Mouse (Mus musculus) brown adipose tissue, adult 24 weeks (tissue): Measurements from ENCODE around the gene Gss. TPM values are rescaled to one million over a fixed set of nuclear protein-coding genes. Genes with fewer than 3 reads are reported as not detected.
A peak's percentile ranks its signal among the peaks of the same experiment; 100 is the strongest.
"Not testable (repeated sequence)": the region's sequence is repeated elsewhere in the genome, so short reads cannot be mapped to it uniquely, and the experiment has no call there.

ENCODE experiments used
- H3K27ac ChIP-seq: fragments of 200-500 bp; replicated peaks from 2 replicates; pipeline ENCODE4 v1.5.1; 2012; ENCODE audit warnings: low read depth, mild to moderate bottlenecking, low read length
- H3K4me1 ChIP-seq: fragments of 200-500 bp; 2 replicates; pipeline ENCODE4 v1.6.1; 2012; ENCODE audit warnings: low read length, mixed read lengths; ENCODE audit not compliant: control insufficient read depth, insufficient read depth, insufficient read length
- H3K4me3 ChIP-seq: fragments of 200-500 bp; 2 replicates; pipeline ENCODE4 v1.5.1; 2012; ENCODE audit warnings: low read depth, mild to moderate bottlenecking, low read length, moderate library complexity; ENCODE audit not compliant: insufficient read depth
- polyA plus RNA-seq: library from polyadenylated mRNA; stranded (reverse); fragments of >200 nt; gene quantifications from 2 replicates; pipeline ENCODE4 v1.2.4, GENCODE M21; 2012; ENCODE audit not compliant: missing spikeins, insufficient read depth, insufficient read length

Gss gene
- polyA plus RNA-seq, 1 experiment: 15.7 TPM

DNA sequence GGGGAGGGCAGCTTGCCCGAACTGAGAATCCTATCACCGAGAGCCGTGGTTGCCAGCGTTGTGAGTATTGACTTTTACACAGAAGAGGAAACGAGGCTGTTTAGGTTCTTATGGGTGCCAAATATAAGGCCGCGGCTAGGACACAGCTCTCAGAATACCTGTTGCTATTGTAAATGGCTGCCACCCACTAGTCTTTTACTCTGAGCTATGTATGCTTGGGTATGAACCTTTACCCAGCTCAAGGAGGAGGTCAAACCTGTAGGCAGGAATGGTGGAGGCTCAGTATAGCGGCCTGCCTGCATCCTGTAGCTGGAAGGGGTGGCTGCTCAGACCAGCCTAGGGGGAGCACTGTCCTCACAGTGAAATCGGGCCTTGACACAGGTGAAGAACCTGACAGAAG is 35.5 kb upstream of the Gss start:
- Histone ChIP-seq H3K27ac (no peak overlapping the region), H3K4me3 (no peak overlapping the region), H3K4me1 (0 out of 2 replicates have a peak, but pooled peaks cover 2% of the 10 kb centered on the region)

DNA sequence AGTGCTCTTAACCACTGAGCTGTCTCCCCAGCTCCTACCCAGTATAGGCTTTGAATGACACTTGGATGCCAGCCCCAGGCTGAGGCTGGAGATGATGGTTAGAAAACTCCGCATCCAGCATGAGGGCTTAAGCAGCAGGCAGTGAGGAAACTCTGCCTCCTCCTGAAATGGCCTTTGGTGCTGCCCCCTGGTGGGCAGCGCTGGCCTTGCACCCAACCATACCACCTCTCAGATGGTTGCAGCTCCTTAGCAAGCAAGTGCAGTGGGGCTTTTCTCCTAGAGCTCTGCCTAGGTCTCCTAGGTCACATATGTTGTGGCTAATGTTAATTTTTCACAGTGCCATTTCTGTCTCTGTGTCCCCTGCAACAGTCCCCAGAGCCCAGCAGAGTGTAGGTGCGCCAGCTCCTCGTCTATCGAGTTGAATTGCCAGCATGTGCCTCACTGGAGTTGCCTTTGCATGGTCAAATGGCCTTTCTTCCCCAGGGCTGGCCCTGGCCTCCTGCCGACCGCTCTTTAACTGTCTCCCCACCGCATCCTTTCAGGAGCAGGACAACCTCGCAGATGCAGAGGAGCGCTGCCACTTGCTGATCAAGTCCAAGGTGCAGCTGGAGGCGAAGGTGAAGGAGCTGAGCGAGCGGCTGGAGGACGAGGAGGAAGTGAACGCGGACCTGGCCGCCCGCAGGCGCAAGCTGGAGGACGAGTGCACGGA is 34.6 kb upstream of the Gss start:
- 0 out of 2 replicates have a peak, but pooled peaks cover 2% of the 10 kb centered on the region for H3K4me1 ChIP-seq
- H3K4me3 ChIP-seq: no peak overlapping the region
- no peak overlapping the region for H3K27ac ChIP-seq

DNA sequence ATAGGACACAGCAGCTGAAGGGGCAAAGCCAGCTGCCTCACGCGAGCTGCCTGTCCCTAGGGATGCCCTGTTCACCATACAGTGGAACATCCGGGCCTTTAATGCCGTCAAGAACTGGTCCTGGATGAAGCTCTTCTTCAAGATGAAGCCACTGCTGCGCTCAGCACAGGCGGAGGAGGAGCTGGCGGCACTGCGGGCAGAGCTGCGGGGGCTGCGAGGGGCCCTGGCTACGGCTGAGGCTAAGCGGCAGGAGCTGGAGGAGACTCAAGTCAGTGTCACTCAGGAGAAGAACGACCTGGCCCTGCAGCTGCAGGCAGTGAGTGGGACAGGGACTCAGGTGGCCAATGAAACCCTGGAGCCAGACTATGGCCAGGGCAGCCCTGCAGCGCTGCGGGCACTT is 33.7 kb upstream of the Gss start:
- Histone ChIP-seq H3K4me1 (0 out of 2 replicates have a peak, but pooled peaks cover 2% of the 10 kb centered on the region), H3K27ac (no peak overlapping the region)

DNA sequence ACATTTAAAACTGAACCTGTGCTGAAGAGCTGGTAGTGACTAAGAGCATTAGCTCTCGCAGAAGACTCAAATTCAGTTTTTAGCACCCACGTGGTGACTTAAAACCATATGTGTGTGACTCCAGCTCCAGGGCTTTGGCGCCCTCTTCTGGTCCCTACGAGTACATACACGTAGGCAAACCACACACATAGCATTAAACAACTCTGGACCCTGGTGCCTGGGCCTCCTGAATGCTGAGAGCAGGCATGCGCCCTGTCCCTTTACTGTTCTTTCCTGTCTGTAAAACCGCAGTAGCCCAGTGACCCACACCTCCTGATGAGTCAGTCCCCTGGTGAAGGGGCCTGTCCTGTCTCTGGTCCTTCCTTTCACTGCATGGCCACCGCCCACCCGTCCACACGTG is 32.1 kb upstream of the Gss start:
- Histone ChIP-seq H3K27ac (no peak overlapping the region), H3K4me1 (0 out of 2 replicates have a peak, but pooled peaks cover 2% of the 10 kb centered on the region), H3K4me3 (no peak overlapping the region)

More for the DNA sequence above, 33.7 kb upstream of the Gss start:
- no peak overlapping the region for H3K4me3 ChIP-seq

DNA sequence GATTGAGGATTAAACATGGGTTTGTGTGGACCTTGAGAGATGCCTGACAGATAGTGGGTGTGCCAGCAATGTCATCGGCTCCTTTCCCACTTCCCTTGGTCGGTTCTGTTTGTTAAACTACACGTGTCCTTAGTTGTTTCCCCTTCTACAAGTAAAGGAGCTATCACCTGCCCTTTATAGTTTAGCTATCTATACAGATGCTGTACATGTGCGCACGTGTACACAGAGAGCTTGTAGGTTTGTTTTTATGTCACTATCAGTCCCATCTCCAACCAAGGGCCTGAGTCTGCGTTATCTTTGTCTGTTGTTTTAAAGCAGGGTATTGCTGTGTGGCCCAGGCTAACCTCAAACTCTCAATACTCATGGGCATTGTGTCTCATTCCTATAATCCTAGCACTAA is 31.4 kb upstream of the Gss start:
- Histone ChIP-seq H3K27ac (no peak overlapping the region), H3K4me1 (no peaks in the 10 kb centered on the region), H3K4me3 (no peak overlapping the region)

DNA sequence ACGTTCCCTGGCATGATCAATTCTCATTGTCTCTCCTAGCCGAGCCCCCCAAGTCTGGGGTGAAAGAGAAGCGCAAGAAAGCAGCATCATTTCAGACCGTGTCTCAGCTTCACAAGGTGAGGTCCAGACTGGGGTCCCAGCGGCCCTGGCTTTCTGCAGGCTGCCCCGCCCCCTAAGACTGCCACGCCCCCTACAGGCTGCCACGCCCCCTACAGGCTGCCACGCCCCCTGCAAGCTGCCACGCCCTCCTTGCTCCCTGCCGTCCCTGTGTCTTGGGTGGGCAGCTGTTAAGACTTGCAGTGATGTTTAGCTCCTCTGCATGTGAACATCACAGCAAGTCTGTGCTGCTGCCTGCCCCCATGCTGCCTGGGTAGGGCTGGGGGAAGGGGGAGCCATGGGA is 30.0 kb upstream of the Gss start:
- no peak overlapping the region for H3K27ac ChIP-seq
- H3K4me3 ChIP-seq: no peak overlapping the region
- H3K4me1 ChIP-seq: no peaks in the 10 kb centered on the region

DNA sequence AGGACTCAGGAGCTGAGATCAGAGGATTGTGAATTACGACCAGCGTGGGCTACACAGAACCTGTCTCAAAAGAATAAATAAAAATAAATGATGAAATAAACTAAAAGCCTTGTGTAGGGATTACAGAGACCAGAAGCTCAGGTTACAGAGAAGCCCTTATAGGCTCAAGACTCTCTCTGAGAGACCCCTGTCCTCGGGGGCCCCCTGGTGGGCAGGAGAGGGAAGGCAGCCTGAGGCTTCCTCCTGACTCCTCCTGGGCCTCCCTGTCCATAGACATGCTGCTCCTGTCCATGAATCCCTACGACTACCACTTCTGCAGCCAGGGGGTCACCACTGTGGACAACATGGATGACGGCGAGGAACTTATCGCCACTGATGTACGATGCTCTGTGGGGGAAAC is 27.2 kb upstream of the Gss start:
- Histone ChIP-seq H3K4me1 (no peaks in the 10 kb centered on the region), H3K27ac (no peak overlapping the region), H3K4me3 (no peak overlapping the region)

DNA sequence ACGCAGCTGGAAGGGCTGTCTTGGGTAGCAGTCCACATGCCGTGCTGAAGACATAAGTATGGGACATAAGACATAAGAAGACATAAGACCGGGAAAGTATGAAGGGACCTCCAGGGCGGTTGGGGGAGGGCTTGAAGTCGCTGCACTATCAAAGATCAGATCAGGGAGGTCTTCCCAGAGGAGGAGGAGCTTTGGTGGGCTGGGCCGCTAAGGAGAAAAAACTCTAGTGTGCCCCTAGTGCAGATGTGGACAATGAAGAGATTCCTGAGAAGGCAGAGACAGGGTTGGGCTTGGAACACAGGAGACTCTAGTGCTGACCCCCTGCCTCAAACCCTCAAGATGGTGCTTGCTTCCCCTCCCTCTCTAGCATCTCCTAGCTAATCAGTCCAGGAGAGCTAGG is 24.4 kb upstream of the Gss start:
- Histone ChIP-seq H3K4me1 (no peaks in the 10 kb centered on the region), H3K27ac (no peak overlapping the region), H3K4me3 (no peak overlapping the region)

DNA sequence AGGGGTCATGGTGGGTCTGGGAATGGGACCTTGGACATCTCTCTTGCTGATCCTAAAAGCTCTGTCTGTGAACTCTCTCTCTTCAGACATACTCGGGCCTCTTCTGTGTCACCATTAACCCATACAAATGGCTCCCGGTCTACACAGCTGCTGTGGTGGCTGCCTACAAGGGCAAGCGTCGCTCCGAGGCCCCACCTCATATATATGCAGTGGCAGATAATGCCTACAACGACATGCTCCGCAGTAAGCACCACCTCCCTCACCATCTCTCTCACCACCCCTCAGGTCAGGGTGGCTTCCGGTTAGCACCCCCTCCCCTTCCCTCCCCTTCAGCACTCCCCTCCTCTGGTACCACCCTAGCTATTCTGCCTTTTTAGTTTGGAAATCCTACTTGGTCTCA is 21.3 kb upstream of the Gss start:
- no peaks in the 10 kb centered on the region for H3K4me1 ChIP-seq
- no peak overlapping the region for H3K4me3 ChIP-seq
- no peak overlapping the region for H3K27ac ChIP-seq

DNA sequence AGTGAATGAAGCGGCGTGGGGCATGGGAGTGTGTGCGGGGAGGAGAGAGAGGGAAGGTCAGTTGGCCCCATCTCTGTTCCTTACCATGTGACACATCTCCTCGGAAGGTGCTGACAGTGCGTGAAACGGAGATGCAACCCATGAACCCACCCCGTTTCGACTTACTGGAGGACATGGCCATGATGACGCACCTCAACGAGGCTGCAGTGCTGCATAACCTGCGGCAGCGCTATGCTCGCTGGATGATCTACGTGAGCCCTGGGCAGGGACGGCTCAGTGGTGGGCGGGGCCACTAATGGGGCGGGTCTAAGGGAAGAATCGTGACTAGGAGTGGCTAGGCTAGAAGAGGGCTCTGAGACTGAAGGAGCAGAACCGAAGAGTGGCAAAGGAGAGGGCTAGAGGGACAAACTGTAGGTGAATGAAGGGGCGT is 20.7 kb upstream of the Gss start:
- Histone ChIP-seq H3K4me3 (peak overlapping the region; percentile 38), H3K27ac (no peak overlapping the region), H3K4me1 (no peaks in the 10 kb centered on the region)

DNA sequence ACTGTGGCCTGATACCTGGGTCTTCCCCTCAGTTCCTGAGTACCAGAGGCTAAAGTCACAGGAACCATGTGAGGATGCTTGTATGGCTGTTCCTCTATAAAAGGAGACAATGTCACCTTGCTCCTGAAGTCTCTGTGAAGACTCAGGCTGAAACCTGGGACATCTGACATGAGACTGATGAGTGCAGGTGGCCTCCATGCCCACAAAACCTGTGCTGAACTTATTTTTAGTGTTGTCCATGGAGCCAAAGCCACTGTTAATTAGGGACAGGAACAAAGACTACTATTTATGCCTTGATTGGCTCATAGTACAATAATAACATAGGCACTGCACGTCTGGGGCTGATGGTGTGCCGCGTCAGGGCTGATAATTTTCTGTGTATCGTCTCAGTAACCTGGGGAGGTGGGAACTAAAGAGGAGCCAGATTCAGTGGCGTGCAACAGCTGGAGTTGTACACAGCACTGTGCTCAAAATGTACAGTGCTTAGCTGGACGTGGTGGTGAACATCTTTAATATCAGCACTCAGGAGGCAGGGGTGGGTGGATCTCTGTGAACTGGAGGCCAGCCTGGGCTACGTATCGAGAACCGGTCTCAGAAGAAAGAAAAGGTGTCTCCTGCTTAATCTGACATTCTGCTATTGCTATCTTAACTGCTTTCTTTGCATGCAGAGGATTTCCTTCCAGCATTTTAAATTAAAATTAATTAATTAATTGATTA is 19.4 kb upstream of the Gss start:
- Histone ChIP-seq H3K27ac (no peak overlapping the region), H3K4me1 (no peaks in the 10 kb centered on the region), H3K4me3 (no peak overlapping the region)

DNA sequence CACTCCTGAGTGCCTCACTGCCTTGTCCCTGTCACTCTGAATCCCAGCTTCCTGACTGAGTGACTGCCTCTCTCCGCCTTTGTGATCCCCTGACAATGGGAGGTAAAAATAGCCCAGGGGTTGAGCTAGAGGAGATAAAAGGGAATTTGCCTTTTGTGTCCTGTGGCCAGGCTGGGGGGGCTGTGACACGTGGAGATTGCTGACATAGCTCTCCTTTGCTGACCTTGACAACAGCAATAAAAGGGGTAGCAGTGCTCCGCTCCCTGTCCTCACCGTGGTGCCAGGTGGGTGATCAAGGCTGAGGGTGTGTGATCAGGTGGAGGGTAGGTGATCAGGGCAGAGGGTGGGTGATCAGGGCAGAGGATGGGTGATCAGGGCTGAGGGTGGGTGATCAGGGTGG is 18.4 kb upstream of the Gss start, which contains the start of gene Myh7b:
Gene Myh7b (plus strand): TSS at position 235 of the 400 bp plus-strand sequence.
- Histone ChIP-seq H3K4me3 (no peak within 1 kb of the TSS), H3K27ac (no peak within 1 kb of the TSS), H3K4me1 (no peaks in the 10 kb centered on the region)

DNA sequence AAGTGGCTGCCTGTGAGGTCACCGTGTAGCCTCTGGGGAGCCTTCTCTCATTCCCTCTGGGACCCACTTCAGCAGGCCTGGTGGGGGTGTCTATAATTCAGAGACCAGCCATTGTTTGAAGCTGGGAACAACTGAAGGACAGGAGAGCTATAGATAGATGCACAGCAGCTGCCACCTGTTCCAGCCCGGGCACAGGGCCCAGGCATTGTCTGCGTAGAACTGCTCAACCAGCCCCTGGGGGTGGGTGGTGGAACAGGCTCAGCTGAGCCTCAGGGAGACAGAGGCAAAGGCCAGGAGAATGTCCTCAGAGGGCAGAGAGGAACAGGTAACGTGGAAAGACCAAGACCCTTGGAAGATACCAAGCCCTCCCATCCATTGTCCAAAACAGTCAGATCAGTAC is 13.8 kb upstream of the Gss start:
- Histone ChIP-seq H3K4me3 (no peak overlapping the region), H3K4me1 (no peaks in the 10 kb centered on the region), H3K27ac (no peak overlapping the region)

DNA sequence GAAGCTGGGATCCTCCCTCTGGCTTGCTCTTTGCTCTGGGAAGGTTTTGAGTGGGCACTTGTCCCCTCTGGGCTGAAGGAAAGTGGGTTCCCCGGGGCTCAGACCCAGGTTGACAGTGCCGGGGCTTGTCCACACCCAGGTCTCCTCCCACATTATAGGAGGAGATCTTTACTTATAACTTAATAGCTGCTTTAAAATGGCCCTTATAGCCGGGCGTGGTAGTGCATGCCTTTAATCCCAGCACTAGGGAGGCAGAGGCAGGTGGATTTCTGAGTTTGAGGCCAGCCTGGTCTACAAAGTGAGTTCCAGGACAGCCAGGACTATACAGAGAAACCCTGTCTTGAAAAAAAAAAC is 12.6 kb upstream of the Gss start:
- H3K27ac ChIP-seq, H3K4me1 ChIP-seq: not testable (repeated sequence)

DNA sequence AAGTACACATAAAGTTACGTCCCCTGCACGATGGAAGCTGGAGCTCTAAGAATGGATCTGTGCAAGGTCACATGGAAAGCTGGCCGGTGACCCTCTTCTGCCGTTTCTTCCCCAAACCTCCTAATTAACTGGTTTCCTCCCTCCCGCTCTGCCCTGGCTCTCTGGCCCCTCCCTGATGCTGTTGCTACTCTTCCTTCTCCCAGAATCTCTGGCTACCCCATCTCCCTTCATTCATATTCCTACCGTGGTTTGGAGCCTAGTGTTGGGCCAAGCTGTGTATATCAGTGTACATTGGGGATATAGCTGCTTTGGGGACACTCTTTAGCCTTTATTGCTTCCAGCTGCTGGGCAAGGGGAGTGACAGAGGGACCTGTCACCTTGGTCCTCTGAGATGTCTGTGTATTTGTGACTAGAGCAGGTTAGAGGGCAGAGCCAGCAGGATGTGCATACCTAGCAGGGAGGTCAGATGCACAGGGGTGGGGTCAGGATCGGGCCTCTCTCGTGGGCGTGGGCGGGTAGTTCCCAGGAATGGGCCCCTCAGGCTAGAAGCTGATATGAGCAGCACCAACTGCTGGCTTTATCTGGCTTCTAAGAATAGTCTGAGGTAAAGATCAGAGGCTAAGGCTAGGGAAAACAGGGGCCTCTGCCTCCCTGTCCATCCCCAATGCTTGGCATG is 12.1 kb upstream of the Gss start:
- H3K4me1 ChIP-seq: no peaks in the 10 kb centered on the region
- no peak overlapping the region for H3K4me3 ChIP-seq
- no peak overlapping the region for H3K27ac ChIP-seq

More for the DNA sequence above, 12.6 kb upstream of the Gss start:
- H3K4me3 ChIP-seq: not testable (repeated sequence)
